Mouse (Mus musculus) erythroblast, embryonic 14.5 days (primary cell): Measurements from ENCODE around the gene Gm10974.

Source experiments
- GATA1 ChIP-seq: IDR thresholded peaks from 2 replicates; pipeline ENCODE4 v1.6.1; 2012; ENCODE audit warnings: low read length, inconsistent platforms, mixed read lengths
- TAL1 ChIP-seq: IDR thresholded peaks from 3 replicates; pipeline ENCODE4 v1.6.1; 2012; ENCODE audit warnings: low read length, inconsistent platforms, mixed read lengths

DNA sequence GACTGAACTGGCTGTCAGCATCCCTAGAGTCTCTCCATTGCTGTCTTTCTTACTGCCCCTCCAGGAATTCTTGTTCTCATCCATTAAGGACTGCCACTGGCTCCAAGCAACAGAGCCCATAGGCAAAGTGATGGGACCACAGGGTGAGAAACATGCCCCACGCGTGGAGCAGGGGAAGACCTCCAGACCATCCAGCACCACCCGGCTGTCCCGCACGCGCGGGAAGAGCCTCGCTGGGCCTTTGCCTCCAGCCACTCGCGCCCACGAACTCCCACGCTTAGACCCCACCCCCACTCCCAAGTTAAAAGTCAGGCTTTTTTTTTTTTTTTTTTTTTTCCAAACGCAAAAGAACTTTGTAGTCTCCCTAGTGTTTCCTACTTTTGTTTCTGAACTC, 21.7 kb downstream of the Gm10974 start:
- TF ChIP-seq TAL1 (no peak), GATA1 (no peak)
